Mouse (Mus musculus): ENCODE measurements around the gene Chdh. TPM values are rescaled to one million over a fixed set of nuclear protein-coding genes. Genes with fewer than 3 reads are reported as not detected.

The Chdh gene
- polyA plus RNA-seq, 1 experiment from 2014 or later: 4.3 TPM

GRCm38 (mm10) chr14:30011886-30012560 is 3.2 kb downstream of the Chdh start:
- TF ChIP-seq CTCF (IDR thresholded peaks at IDR 0.05; ENCODE audit: low read depth): no peak

GRCm38 (mm10) chr14:30014487-30014886 is 5.7 kb downstream of the Chdh start:
- Histone ChIP-seq H3K9ac (ENCODE audit: low read depth, low read length) (no peak overlapping the region), H3K36me3 (ENCODE audit: insufficient read depth, low read length) (no peaks in the 10 kb centered on the region), H3K27me3 (ENCODE audit: insufficient read depth, low read length) (no peaks in the 10 kb centered on the region), H3K4me1 (replicated peaks; ENCODE audit: insufficient read depth, low read length) (peaks cover 9% of the 10 kb centered on the region; the same call in 1 of the 2 replicates), H3K4me3 (replicated peaks; ENCODE audit: low read depth, low read length) (no peak overlapping the region), H3K9me3 (replicated peaks; ENCODE audit: low read length) (no peaks in the 10 kb centered on the region), H3K4me2 (ENCODE audit: low read length) (no peak overlapping the region), H3K27ac (no peak overlapping the region)
- DNase-seq (ENCODE audit: low spot score) (no peak), ATAC-seq (replicated peaks; ENCODE audit: low FRiP score, low read depth) (no peak)
- WGBS: 41% methylated on average over 10 of the region's 10 CpGs
- TF ChIP-seq CTCF (IDR thresholded peaks at IDR 0.05; ENCODE audit: low read depth): no peak

More at GRCm38 (mm10) chr14:30011886-30012560, 3.2 kb downstream of the Chdh start:
- WGBS: 54% methylated on average over 10 of the region's 10 CpGs
- Histone ChIP-seq H3K9me3 (replicated peaks; ENCODE audit: low read length) (no peaks in the 10 kb centered on the region), H3K4me2 (ENCODE audit: low read length) (no peak overlapping the region), H3K36me3 (ENCODE audit: insufficient read depth, low read length) (no peaks in the 10 kb centered on the region), H3K27ac (peak overlapping the region; percentile 85), H3K27me3 (ENCODE audit: insufficient read depth, low read length) (no peaks in the 10 kb centered on the region), H3K4me1 (replicated peaks; ENCODE audit: insufficient read depth, low read length) (peaks cover 12% of the 10 kb centered on the region; the same call in 1 of the 2 replicates), H3K9ac (ENCODE audit: low read depth, low read length) (no peak overlapping the region), H3K4me3 (replicated peaks; ENCODE audit: low read depth, low read length) (no peak overlapping the region)
- DNase-seq (ENCODE audit: low spot score) (no peak), ATAC-seq (replicated peaks; ENCODE audit: low FRiP score, low read depth) (peak; percentile 50)

- no peak for TF ChIP-seq CTCF (IDR thresholded peaks at IDR 0.05; ENCODE audit: low read depth)
- H3K27ac ChIP-seq: no peak overlapping the region
- no peaks in the 10 kb centered on the region for H3K36me3 ChIP-seq (ENCODE audit: insufficient read depth, low read length)
- no peaks in the 10 kb centered on the region for H3K9me3 ChIP-seq (replicated peaks; ENCODE audit: low read length)
- 47% methylated on average over 1 of the region's 1 CpGs for WGBS
- H3K4me3 ChIP-seq (replicated peaks; ENCODE audit: low read depth, low read length): no peak overlapping the region
- no peak overlapping the region for H3K4me2 ChIP-seq (ENCODE audit: low read length)
- no peak overlapping the region for H3K9ac ChIP-seq (ENCODE audit: low read depth, low read length)
- H3K27me3 ChIP-seq (ENCODE audit: insufficient read depth, low read length): no peaks in the 10 kb centered on the region
- no peak for DNase-seq (ENCODE audit: low spot score)
- H3K4me1 ChIP-seq (replicated peaks; ENCODE audit: insufficient read depth, low read length): 0 out of 2 replicates have a peak, but pooled peaks cover 7% of the 10 kb centered on the region
- no peak for ATAC-seq (replicated peaks; ENCODE audit: low FRiP score, low read depth)
These were observed 6.2 kb downstream of the Chdh start for GRCm38 (mm10) chr14:30015008-30015407.

- ATAC-seq (replicated peaks; ENCODE audit: low FRiP score, low read depth): no peak
- WGBS: 71% methylated on average over 5 of the region's 5 CpGs
- DNase-seq (ENCODE audit: low spot score): no peak
- Histone ChIP-seq H3K9ac (ENCODE audit: low read depth, low read length) (no peak overlapping the region), H3K9me3 (replicated peaks; ENCODE audit: low read length) (no peaks in the 10 kb centered on the region), H3K4me1 (replicated peaks; ENCODE audit: insufficient read depth, low read length) (0 out of 2 replicates have a peak, but pooled peaks cover 4% of the 10 kb centered on the region), H3K27me3 (ENCODE audit: insufficient read depth, low read length) (no peaks in the 10 kb centered on the region), H3K4me2 (ENCODE audit: low read length) (no peak overlapping the region), H3K27ac (no peak overlapping the region), H3K36me3 (ENCODE audit: insufficient read depth, low read length) (no peaks in the 10 kb centered on the region), H3K4me3 (replicated peaks; ENCODE audit: low read depth, low read length) (no peak overlapping the region)
- TF ChIP-seq CTCF (IDR thresholded peaks at IDR 0.05; ENCODE audit: low read depth): no peak
These were observed 7.8 kb downstream of the Chdh start for GRCm38 (mm10) chr14:30016666-30017065.

GRCm38 (mm10) chr14:30017794-30018462 is 9.1 kb downstream of the Chdh start:
- DNase-seq (ENCODE audit: low spot score): no peak
- ATAC-seq (replicated peaks; ENCODE audit: low FRiP score, low read depth): no peak
- no peak overlapping the region for H3K4me3 ChIP-seq (replicated peaks; ENCODE audit: low read depth, low read length)
- no peaks in the 10 kb centered on the region for H3K27me3 ChIP-seq (ENCODE audit: insufficient read depth, low read length)
- H3K27ac ChIP-seq: no peak overlapping the region
- H3K4me2 ChIP-seq (ENCODE audit: low read length): no peak overlapping the region
- 80% methylated on average over 8 of the region's 8 CpGs for WGBS
- no peaks in the 10 kb centered on the region for H3K36me3 ChIP-seq (ENCODE audit: insufficient read depth, low read length)
- no peak overlapping the region for H3K9ac ChIP-seq (ENCODE audit: low read depth, low read length)
- TF ChIP-seq CTCF (IDR thresholded peaks at IDR 0.05; ENCODE audit: low read depth): no peak
- no peaks in the 10 kb centered on the region for H3K4me1 ChIP-seq (replicated peaks; ENCODE audit: insufficient read depth, low read length)
- H3K9me3 ChIP-seq (replicated peaks; ENCODE audit: low read length): no peaks in the 10 kb centered on the region

GRCm38 (mm10) chr14:30018463-30018801 is 9.6 kb downstream of the Chdh start:
- Histone ChIP-seq H3K9ac (ENCODE audit: low read depth, low read length) (no peak overlapping the region), H3K9me3 (replicated peaks; ENCODE audit: low read length) (no peaks in the 10 kb centered on the region), H3K36me3 (ENCODE audit: insufficient read depth, low read length) (no peaks in the 10 kb centered on the region), H3K4me2 (ENCODE audit: low read length) (no peak overlapping the region), H3K4me1 (replicated peaks; ENCODE audit: insufficient read depth, low read length) (no peaks in the 10 kb centered on the region), H3K27me3 (ENCODE audit: insufficient read depth, low read length) (no peaks in the 10 kb centered on the region), H3K4me3 (replicated peaks; ENCODE audit: low read depth, low read length) (no peak overlapping the region), H3K27ac (no peak overlapping the region)
- TF ChIP-seq CTCF (IDR thresholded peaks at IDR 0.05; ENCODE audit: low read depth): no peak
- WGBS: 96% methylated on average over 4 of the region's 4 CpGs
- DNase-seq (ENCODE audit: low spot score): no peak
- ATAC-seq (replicated peaks; ENCODE audit: low FRiP score, low read depth): no peak
